Mouse (Mus musculus) midbrain, embryonic 12.5 days (tissue): ENCODE measurements around the gene Pik3cg. TPM values are rescaled to one million over a fixed set of nuclear protein-coding genes. Genes with fewer than 3 reads are reported as not detected.

Experiments used
- ATAC-seq: fragments of 200-750 bp; cut with Nextera tagmentation; 2 replicates; pipeline ENCODE4 v1.8.0; 2017; ENCODE audit warnings: low read depth, moderate TSS enrichment, moderate library complexity; ENCODE audit not compliant: low FRiP score
- H3K27ac ChIP-seq: fragments of 300-500 bp; sonication (generic); replicated peaks from 2 replicates; pipeline ENCODE4 v1.5.1; 2016; ENCODE audit warnings: mild to moderate bottlenecking
- H3K27me3 ChIP-seq: fragments of 300-500 bp; sonication (generic); 2 replicates; pipeline ENCODE4 v1.6.1; 2016; ENCODE audit warnings: mild to moderate bottlenecking
- H3K36me3 ChIP-seq: fragments of 300-500 bp; sonication (generic); 2 replicates; pipeline ENCODE4 v1.6.1; 2016
- H3K4me1 ChIP-seq: fragments of 300-500 bp; sonication (generic); 2 replicates; pipeline ENCODE4 v1.6.1; 2016
- H3K4me2 ChIP-seq: fragments of 300-500 bp; sonication (generic); replicated peaks from 2 replicates; pipeline ENCODE4 v1.6.1; 2016; ENCODE audit warnings: mild to moderate bottlenecking, moderate library complexity
- H3K4me3 ChIP-seq: fragments of 300-500 bp; sonication (generic); 2 replicates; pipeline ENCODE4 v1.5.1; 2016; ENCODE audit warnings: mild to moderate bottlenecking
- H3K9ac ChIP-seq: fragments of 300-500 bp; sonication (generic); replicated peaks from 2 replicates; pipeline ENCODE4 v1.6.1; 2016; ENCODE audit warnings: mild to moderate bottlenecking, moderate library complexity
- H3K9me3 ChIP-seq: fragments of 300-500 bp; sonication (generic); 2 replicates; pipeline ENCODE4 v1.6.1; 2016; ENCODE audit warnings: mild to moderate bottlenecking
- WGBS: fragments of 180-500 bp; shearing (Covaris S2); methylation state at CpG from one replicate; pipeline ENCODE4 v1.1.7; 2016; 5-methylcytosine and 5-hydroxymethylcytosine counted together
- polyA plus RNA-seq: library from polyadenylated mRNA; unstranded; fragments of >200 nt; fragmentation: Nextera tagmentation; extraction: Ambion mirVana; gene quantifications from 2 replicates; pipeline ENCODE4 v1.2.1, GENCODE M21; 2016

Pik3cg gene
- polyA plus RNA-seq, 1 experiment from 2014 or later, result 1.4 TPM

GRCm38 (mm10) chr12:32222758-32223385 lies 14.4 kb upstream of the Pik3cg start:
- Histone ChIP-seq H3K27ac (no peak overlapping the region), H3K27me3 (no peaks in the 10 kb centered on the region), H3K9me3 (no peaks in the 10 kb centered on the region), H3K4me2 (no peak overlapping the region), H3K4me3 (no peak overlapping the region), H3K9ac (no peak overlapping the region), H3K4me1 (no peaks in the 10 kb centered on the region), H3K36me3 (no peaks in the 10 kb centered on the region)
- WGBS, result 88% methylated on average over 7 of the region's 7 CpGs
- no peak for ATAC-seq

GRCm38 (mm10) chr12:32220387-32220786 lies 11.9 kb upstream of the Pik3cg start:
- no peaks in the 10 kb centered on the region for H3K9me3 ChIP-seq
- H3K9ac ChIP-seq, result no peak overlapping the region
- H3K27me3 ChIP-seq, result no peaks in the 10 kb centered on the region
- H3K27ac ChIP-seq, result no peak overlapping the region
- H3K4me1 ChIP-seq, result no peaks in the 10 kb centered on the region
- WGBS, result 81% methylated on average over 1 of the region's 1 CpGs
- no peaks in the 10 kb centered on the region for H3K36me3 ChIP-seq
- no peak for ATAC-seq
- no peak overlapping the region for H3K4me3 ChIP-seq
- H3K4me2 ChIP-seq, result no peak overlapping the region

GRCm38 (mm10) chr12:32215143-32215542 lies 6.7 kb upstream of the Pik3cg start:
- Histone ChIP-seq H3K9me3 (no peaks in the 10 kb centered on the region), H3K27me3 (no peaks in the 10 kb centered on the region), H3K36me3 (no peaks in the 10 kb centered on the region), H3K9ac (no peak overlapping the region), H3K4me2 (no peak overlapping the region), H3K27ac (no peak overlapping the region), H3K4me3 (no peak overlapping the region), H3K4me1 (0 out of 2 replicates have a peak, but pooled peaks cover 2% of the 10 kb centered on the region)
- WGBS, result 90% methylated on average over 6 of the region's 6 CpGs
- ATAC-seq, result no peak

GRCm38 (mm10) chr12:32212702-32213101 lies 4.2 kb upstream of the Pik3cg start:
- 0 out of 2 replicates have a peak, but pooled peaks cover 2% of the 10 kb centered on the region for H3K4me1 ChIP-seq
- H3K4me3 ChIP-seq, result no peak overlapping the region
- no peaks in the 10 kb centered on the region for H3K9me3 ChIP-seq
- no peaks in the 10 kb centered on the region for H3K27me3 ChIP-seq
- H3K4me2 ChIP-seq, result no peak overlapping the region
- H3K27ac ChIP-seq, result no peak overlapping the region
- no peaks in the 10 kb centered on the region for H3K36me3 ChIP-seq
- 94% methylated on average over 5 of the region's 5 CpGs for WGBS
- H3K9ac ChIP-seq, result no peak overlapping the region
- no peak for ATAC-seq

- Histone ChIP-seq H3K4me1 (0 out of 2 replicates have a peak, but pooled peaks cover 2% of the 10 kb centered on the region), H3K4me3 (no peak overlapping the region), H3K4me2 (no peak overlapping the region), H3K27ac (no peak overlapping the region), H3K27me3 (no peaks in the 10 kb centered on the region), H3K36me3 (no peaks in the 10 kb centered on the region), H3K9me3 (no peaks in the 10 kb centered on the region), H3K9ac (no peak overlapping the region)
- WGBS, result 76% methylated on average over 5 of the region's 5 CpGs
- ATAC-seq, result no peak
Observed at GRCm38 (mm10) chr12:32212156-32212555, 3.7 kb upstream of the Pik3cg start.

- Histone ChIP-seq H3K9me3 (no peaks in the 10 kb centered on the region), H3K36me3 (no peaks in the 10 kb centered on the region), H3K4me1 (0 out of 2 replicates have a peak, but pooled peaks cover 2% of the 10 kb centered on the region), H3K4me3 (no peak overlapping the region), H3K9ac (no peak overlapping the region), H3K27me3 (no peaks in the 10 kb centered on the region), H3K4me2 (no peak overlapping the region), H3K27ac (0 out of 2 replicates have a peak overlapping the region, but pooled peaks have one; percentile 12)
- ATAC-seq, result peak; percentile 68
- WGBS, result 46% methylated on average over 4 of the region's 4 CpGs
Observed at GRCm38 (mm10) chr12:32211257-32211656, 2.8 kb upstream of the Pik3cg start.

- Histone ChIP-seq H3K4me2 (no peak overlapping the region), H3K36me3 (no peaks in the 10 kb centered on the region), H3K9me3 (no peaks in the 10 kb centered on the region), H3K4me1 (peaks cover 5% of the 10 kb centered on the region; the same call in 1 of the 2 replicates), H3K27me3 (no peaks in the 10 kb centered on the region), H3K9ac (no peak overlapping the region), H3K4me3 (no peak overlapping the region), H3K27ac (no peak overlapping the region)
- 68% methylated on average over 2 of the region's 2 CpGs for WGBS
- ATAC-seq, result no peak
Observed at GRCm38 (mm10) chr12:32208951-32209350, 492 bp upstream of the Pik3cg start.

- no peaks in the 10 kb centered on the region for H3K27me3 ChIP-seq
- WGBS, result 86% methylated on average over 3 of the region's 3 CpGs
- H3K9ac ChIP-seq, result no peak overlapping the region
- no peaks in the 10 kb centered on the region for H3K36me3 ChIP-seq
- H3K4me3 ChIP-seq, result no peak overlapping the region
- H3K4me1 ChIP-seq, result peaks cover 10% of the 10 kb centered on the region; the same call in 1 of the 2 replicates
- no peak overlapping the region for H3K4me2 ChIP-seq
- no peak for ATAC-seq
- no peaks in the 10 kb centered on the region for H3K9me3 ChIP-seq
- H3K27ac ChIP-seq, result no peak overlapping the region
Observed at GRCm38 (mm10) chr12:32207141-32207540, 1.3 kb downstream of the Pik3cg start.

GRCm38 (mm10) chr12:32203695-32204094 lies 4.8 kb downstream of the Pik3cg start:
- Histone ChIP-seq H3K4me2 (no peak overlapping the region), H3K4me3 (no peak overlapping the region), H3K4me1 (peaks cover 8% of the 10 kb centered on the region; the same call in 1 of the 2 replicates)

GRCm38 (mm10) chr12:32202583-32202982 lies 5.9 kb downstream of the Pik3cg start:
- Histone ChIP-seq H3K27me3 (no peaks in the 10 kb centered on the region), H3K36me3 (no peaks in the 10 kb centered on the region), H3K9me3 (no peaks in the 10 kb centered on the region), H3K27ac (no peak overlapping the region), H3K4me2 (no peak overlapping the region), H3K4me3 (no peak overlapping the region), H3K9ac (no peak overlapping the region), H3K4me1 (peaks cover 8% of the 10 kb centered on the region; the same call in 1 of the 2 replicates)
- 88% methylated on average over 5 of the region's 5 CpGs for WGBS
- ATAC-seq, result no peak

More at GRCm38 (mm10) chr12:32203695-32204094, 4.8 kb downstream of the Pik3cg start:
- H3K36me3 ChIP-seq, result no peaks in the 10 kb centered on the region
- no peaks in the 10 kb centered on the region for H3K27me3 ChIP-seq
- 51% methylated on average over 8 of the region's 8 CpGs for WGBS
- H3K27ac ChIP-seq, result no peak overlapping the region
- ATAC-seq, result no peak
- H3K9ac ChIP-seq, result no peak overlapping the region
- H3K9me3 ChIP-seq, result no peaks in the 10 kb centered on the region

- no peak for ATAC-seq
- H3K9ac ChIP-seq, result no peak overlapping the region
Observed at GRCm38 (mm10) chr12:32201932-32202331, 6.5 kb downstream of the Pik3cg start.

GRCm38 (mm10) chr12:32201070-32201585 lies 7.3 kb downstream of the Pik3cg start:
- no peaks in the 10 kb centered on the region for H3K36me3 ChIP-seq
- no peak overlapping the region for H3K4me3 ChIP-seq
- no peak overlapping the region for H3K27ac ChIP-seq
- no peak overlapping the region for H3K9ac ChIP-seq
- WGBS, result 85% methylated on average over 6 of the region's 6 CpGs
- H3K9me3 ChIP-seq, result no peaks in the 10 kb centered on the region
- peaks cover 8% of the 10 kb centered on the region; the same call in 1 of the 2 replicates for H3K4me1 ChIP-seq
- no peak for ATAC-seq
- no peaks in the 10 kb centered on the region for H3K27me3 ChIP-seq
- H3K4me2 ChIP-seq, result no peak overlapping the region

More at GRCm38 (mm10) chr12:32201932-32202331, 6.5 kb downstream of the Pik3cg start:
- WGBS, result 93% methylated on average over 7 of the region's 7 CpGs
- H3K4me3 ChIP-seq, result no peak overlapping the region
- H3K27ac ChIP-seq, result no peak overlapping the region
- H3K4me2 ChIP-seq, result no peak overlapping the region
- peaks cover 8% of the 10 kb centered on the region; the same call in 1 of the 2 replicates for H3K4me1 ChIP-seq
- no peaks in the 10 kb centered on the region for H3K9me3 ChIP-seq
- H3K27me3 ChIP-seq, result no peaks in the 10 kb centered on the region
- no peaks in the 10 kb centered on the region for H3K36me3 ChIP-seq
